Mouse (Mus musculus): ENCODE measurements around the gene Trp53.
"Not testable (repeated sequence)": the region's sequence is repeated elsewhere in the genome, so short reads cannot be mapped to it uniquely, and the experiment has no call there.

Gene Trp53

DNA sequence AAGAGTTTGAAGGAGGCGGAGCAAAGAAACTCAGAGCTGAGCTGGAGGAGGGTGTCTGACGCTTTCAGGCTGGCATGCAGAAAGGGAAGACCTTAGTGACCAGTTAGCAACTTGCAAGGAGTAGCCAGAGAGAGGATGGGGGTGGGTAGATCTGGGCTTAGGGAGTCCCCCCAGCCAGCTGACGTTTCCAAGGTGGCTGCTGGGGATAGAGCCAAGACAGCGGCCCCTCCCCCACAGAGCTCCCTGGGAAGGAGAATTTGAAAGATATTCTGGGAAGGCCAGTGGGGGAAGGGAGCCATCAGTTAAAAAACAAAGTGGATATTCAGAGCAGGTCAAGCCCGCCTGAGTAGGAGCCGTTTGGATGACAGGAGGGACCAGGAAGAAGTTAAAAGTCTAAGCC lies 19.9 kb downstream of the Trp53 start:
- peak; percentile 86 for DNase-seq (ENCODE audit: low spot score)

DNA sequence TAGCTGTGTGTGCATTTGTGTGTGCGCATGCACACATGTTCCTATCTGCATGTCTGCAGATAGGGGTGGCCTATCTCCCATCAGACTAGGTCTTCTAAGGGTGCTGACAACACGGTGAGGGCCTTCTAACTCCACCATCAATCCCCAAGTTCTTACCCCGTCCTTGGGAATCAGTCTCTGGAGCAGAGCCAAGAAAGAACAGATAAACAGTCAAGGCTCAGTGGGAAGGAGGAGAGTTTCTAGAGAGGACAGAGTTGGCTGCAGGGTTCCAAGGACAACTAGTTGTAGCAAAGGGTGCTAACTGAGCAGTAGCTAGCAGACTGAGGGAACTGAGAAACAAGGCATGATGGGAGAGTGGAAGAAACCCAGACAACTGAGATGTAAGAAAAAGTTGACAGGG lies 21.6 kb downstream of the Trp53 start:
- DNase-seq (ENCODE audit: low spot score), result peak; percentile 20

GRCm38 (mm10) chr11:69603516-69603915 lies 23.4 kb downstream of the Trp53 start:
- DNase-seq (ENCODE audit: low spot score), result no peak

- DNase-seq (ENCODE audit: low spot score), result no peak
Observed at GRCm38 (mm10) chr11:69604347-69604746, 24.2 kb downstream of the Trp53 start.

DNA sequence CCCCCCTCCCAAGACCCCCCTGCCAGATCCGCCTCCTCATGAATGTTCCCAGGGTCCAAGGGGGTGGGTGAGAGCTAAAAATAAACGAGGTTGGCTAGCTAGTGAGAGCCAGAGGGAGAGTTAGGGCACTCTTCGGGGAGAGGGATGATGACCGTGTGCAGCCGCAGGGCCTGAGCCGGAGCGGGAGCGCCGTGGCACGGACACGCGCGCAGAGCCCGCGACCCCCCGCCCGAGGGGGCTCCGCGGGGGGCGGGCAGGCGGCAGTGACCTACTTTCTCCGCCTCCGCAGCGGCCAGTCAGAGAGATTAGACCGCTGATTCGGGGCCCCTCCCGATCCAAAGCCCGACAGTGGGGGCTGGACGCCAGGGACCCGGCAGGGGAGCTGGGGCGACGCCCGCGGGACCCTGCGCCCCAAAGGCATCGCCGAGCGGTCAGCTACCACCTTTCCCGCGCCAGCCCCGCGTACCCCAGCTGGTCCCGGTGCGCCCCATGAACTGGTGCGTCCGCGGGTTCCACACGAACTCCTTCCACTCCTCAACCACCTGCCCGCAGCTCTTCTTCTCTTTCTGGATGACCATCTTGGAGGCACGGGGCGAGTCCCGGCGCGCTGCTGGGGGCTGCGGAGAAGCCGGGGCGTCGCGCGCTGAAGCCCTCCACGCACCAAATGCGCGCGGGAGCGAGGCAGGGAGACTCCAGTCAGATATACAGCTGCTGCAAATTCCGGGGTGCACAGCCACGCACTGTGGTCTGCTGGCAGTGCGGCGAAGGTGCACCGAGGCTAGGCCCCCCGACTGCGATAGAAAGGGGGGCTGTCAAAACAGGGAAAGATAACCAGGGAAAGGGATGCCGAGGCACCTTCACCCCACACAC lies 24.9 kb downstream of the Trp53 start:
- DNase-seq (ENCODE audit: low spot score), result peak; percentile 47

DNA sequence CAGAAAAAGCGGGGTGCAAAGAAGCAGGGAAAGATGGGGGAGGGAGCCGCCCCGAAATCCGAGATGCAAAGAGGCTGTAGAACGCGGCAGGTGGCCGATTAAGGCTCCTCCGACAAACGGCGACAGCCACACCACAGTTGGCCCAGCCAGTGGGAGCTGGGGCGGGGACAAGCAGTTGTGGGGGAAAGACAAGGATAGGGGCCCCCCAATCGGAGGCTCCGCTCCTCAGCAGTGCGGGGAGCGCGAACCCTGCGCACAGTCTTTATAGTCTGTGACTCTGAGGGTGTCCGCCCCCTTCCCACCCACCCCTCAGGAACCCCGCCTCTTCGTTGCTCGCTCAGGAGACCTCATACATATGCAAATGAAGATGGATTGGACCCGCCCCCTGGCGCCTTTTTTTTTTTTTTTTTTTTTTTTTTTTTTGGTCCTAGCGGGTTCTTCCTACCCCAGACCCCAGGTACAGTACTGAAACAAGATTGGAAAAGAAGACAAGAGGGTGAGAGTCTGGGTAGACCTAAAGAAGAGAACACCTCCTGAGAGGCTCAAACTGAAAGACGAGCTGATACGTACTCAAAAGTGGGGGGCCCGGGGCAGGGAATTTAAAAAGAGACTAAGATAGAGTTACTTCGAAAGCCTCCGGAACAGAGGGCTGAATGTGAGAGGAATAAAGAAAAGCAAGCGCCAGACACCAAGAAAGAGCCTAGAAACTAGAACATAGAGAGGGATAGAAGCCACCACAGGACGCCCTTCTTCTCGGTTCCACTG lies 25.7 kb downstream of the Trp53 start, which contains the start of gene Atp1b2:
Atp1b2 (minus strand) TSS at position 217 of the 765 bp plus-strand sequence.
- peak; percentile 86 for DNase-seq (ENCODE audit: low spot score)

- DNase-seq (ENCODE audit: low spot score), result no peak
Observed at GRCm38 (mm10) chr11:69606491-69606795, 26.3 kb downstream of the Trp53 start.

GRCm38 (mm10) chr11:69606832-69607231 lies 26.7 kb downstream of the Trp53 start:
- DNase-seq (ENCODE audit: low spot score), result no peak

DNA sequence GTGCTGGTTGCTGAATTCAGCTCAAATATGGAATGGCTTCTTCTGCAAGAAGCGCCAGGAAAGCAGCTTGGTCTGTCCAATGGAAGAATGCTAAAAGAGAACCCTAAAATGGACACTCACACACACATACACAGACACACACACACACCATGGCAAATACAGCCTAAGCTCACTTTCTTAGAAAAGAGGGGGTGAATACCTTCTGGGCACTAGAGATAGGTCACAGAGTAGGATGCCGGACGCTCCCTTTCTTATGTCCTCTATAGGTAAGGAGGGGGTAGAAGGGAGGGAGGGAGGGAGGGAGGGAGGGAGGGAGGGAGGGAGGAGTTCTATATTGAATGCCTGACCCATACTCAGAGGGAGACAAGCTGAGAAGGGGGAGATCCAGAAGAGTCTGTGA lies 28.4 kb downstream of the Trp53 start:
- no peak for DNase-seq (ENCODE audit: low spot score)

DNA sequence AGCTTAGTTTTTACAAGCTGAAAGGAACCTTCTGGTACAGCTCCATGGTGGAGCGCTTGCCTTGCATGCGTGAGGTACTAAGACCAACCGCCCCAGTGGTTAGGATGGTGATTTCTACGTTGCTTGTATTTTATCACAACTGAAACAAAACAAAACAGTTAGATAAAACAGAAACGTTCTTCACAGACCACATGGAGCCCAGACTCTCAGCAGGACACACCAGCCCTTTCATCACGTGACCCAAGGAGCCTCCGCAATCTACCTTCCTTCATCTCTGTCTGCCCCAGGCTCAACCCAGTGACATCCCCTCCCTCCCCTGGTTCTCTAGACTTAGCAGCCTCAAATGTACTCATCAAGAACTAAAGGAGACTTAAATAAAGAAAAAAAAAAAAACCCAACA lies 29.3 kb downstream of the Trp53 start:
- DNase-seq (ENCODE audit: low spot score), result no peak

GRCm38 (mm10) chr11:69610899-69611298 lies 30.7 kb downstream of the Trp53 start:
- DNase-seq (ENCODE audit: low spot score), result no peak

DNA sequence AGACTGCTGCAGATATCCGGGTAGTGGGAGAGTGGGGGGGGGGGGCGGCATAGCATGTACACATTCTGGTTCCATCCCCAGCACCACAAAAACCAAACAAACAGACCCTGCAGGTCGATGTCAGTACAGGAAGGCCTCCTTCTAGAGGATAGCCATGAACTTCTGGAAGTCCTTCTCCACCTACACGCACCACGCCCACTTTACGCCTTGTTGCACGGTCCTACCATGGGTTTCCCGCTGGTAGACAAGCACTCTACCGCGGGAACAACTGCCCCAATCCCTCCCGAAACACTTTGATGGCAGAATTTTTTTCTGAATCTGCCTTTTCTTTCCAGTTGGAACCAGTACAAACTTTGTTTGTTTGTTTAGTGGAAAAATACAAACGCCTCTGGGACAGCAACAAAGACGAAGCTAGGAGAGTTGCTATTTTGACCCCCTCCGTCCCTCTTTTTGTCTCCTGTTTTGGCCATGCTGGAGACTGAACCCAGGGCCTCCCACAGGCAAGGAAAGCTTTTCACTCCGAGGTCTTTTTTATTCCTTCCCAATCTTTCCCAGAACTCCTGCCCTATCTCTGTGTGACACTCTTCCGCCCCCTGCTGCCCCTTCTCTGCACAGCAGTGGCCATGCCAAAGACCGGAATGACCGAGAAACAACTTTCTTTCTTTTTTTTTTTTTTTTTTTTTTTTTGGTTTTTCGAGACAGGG lies 33.5 kb downstream of the Trp53 start:
- peak; percentile 89 for DNase-seq (ENCODE audit: low spot score)

- DNase-seq (ENCODE audit: low spot score), result not testable (repeated sequence)
Observed at GRCm38 (mm10) chr11:69614257-69614588, 34.1 kb downstream of the Trp53 start.

GRCm38 (mm10) chr11:69616781-69617180 lies 36.6 kb downstream of the Trp53 start:
- no peak for DNase-seq (ENCODE audit: low spot score)

DNA sequence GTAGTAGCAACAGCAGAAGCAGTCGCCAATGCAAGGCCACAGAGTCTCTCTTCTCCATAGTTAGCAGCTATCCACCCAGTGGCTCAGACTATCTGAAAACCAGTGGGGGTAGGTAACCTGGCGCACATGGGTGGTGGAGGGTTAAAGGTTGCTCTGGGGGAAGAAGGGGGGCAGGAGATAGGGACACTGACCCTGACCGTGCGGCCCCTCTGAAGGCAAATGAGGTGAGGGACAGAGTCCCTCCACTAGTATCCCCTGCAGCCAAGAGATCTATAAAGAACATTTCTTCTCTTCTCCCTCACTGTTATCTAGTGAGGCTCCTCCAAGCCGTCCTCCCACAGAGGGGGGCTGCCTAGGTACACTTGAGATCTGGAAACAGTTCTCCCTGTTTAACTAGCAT lies 37.6 kb downstream of the Trp53 start, which contains the start of gene Shbg:
Shbg (minus strand) TSS at position 101 of the 400 bp plus-strand sequence.
- no peak for DNase-seq (ENCODE audit: low spot score)

- DNase-seq (ENCODE audit: low spot score), result peak; percentile 29
Observed at GRCm38 (mm10) chr11:69620394-69621081, 40.4 kb downstream of the Trp53 start.

GRCm38 (mm10) chr11:69621571-69622268 lies 41.6 kb downstream of the Trp53 start, which contains the start of gene Sat2:
Gene Sat2 (plus strand): TSS chr11:69622024.
- DNase-seq (ENCODE audit: low spot score), result peak; percentile 59

- DNase-seq (ENCODE audit: low spot score), result no peak
Observed at GRCm38 (mm10) chr11:69622406-69622805, 42.2 kb downstream of the Trp53 start.

DNA sequence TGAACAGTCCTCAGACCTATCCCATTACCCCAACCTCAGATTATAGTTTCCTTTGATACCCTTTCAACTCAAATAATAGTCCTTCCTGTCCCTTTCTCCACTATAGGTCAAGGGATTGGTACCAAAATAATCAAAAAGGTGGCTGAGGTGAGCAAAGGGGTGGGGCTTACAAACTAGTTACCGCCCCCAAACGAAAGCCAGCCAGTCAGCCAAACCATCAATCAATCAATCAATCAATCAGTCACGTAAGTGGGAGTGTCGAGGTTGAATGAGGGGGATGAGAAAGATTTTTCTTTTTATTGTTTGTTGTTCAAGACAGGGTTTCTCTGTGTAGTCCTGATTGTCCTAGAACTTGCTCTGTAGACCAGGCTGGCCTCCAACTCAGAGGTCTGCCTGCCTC lies 42.8 kb downstream of the Trp53 start:
- DNase-seq (ENCODE audit: low spot score), result no peak

DNA sequence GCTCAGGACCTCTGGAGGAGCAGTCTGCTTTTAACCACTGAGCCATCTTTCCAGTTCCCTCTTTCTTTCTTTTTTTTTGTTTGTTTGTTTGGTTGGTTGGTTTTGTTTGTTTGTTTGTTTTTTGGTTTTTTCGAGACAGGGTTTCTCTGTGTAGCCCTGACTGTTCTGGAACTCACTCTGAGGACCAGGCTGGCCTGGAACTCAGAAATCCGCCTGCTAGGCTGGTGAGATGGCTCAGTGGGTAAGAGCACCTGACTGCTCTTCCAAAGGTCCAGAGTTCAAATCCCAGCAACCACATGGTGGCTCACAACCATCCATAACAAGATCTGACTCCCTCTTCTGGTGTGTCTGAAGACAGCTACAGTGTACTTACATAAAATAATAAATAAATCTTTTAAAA lies 44.2 kb downstream of the Trp53 start:
- not testable (repeated sequence) for DNase-seq (ENCODE audit: low spot score)

DNA sequence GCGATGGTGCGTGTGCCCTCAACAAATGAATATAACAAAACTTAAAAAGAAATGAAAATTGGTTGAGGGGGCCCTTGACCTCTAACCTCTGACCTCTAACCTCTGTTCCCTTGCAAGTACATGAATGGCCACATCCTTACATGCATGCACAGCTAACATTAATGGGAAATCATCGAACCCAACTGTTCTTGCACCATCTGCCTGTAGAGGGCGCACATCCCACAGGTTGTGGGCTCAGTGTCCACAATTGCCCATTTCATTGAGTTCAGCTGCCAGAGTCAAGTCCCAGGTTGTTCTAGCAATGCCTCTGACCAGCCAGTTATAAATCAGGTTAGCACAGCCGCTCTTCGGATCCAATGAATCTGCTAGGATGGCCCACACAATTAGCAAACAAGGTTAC lies 48.1 kb downstream of the Trp53 start:
- peak; percentile 68 for DNase-seq (ENCODE audit: low spot score)
